Mouse (Mus musculus) T-helper 2 cell (primary cell): Measurements from ENCODE around the gene Ggta1.

ENCODE experiments used
- in situ Hi-C: fragments of 300-600 bp; cut with MboI, MseI; formaldehyde crosslinking; loops from one replicate; pipeline ENCODE4 v1.15.1; 2025; ENCODE audit warnings: high pct_unique_total_duplicates

The Ggta1 gene

GRCm38 (mm10) chr2:35407878-35408277 lies 55.2 kb downstream of the Ggta1 start:
- in situ Hi-C loops = no loop called here

- in situ Hi-C loops = no loop called here
Measured at GRCm38 (mm10) chr2:35407266-35407665, 55.8 kb downstream of the Ggta1 start.

DNA sequence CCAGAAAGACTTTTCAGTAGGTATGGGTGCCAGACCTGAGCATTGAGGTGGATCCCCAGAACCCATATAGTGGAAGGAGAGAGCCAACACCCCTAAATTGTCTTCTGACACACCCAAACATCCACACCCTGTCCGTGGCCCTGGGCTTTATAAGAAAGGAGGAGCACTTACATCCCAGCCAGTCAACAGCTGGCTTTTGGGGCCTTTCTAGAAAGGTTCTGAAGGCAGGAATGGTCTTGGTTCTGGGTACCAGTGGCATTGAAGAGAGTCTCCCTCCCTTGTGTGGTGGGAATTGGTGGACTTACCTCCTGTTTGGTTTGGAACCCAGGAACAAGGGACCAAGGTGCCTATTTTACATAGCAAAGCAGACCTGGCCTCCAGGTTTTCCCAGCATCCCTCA lies 56.4 kb downstream of the Ggta1 start:
- in situ Hi-C loops = no loop called here

GRCm38 (mm10) chr2:35402391-35402790 lies 60.6 kb downstream of the Ggta1 start:
- in situ Hi-C loops = no loop called here

- in situ Hi-C loops = no loop called here
Measured at GRCm38 (mm10) chr2:35400739-35401138, 62.3 kb downstream of the Ggta1 start.

DNA sequence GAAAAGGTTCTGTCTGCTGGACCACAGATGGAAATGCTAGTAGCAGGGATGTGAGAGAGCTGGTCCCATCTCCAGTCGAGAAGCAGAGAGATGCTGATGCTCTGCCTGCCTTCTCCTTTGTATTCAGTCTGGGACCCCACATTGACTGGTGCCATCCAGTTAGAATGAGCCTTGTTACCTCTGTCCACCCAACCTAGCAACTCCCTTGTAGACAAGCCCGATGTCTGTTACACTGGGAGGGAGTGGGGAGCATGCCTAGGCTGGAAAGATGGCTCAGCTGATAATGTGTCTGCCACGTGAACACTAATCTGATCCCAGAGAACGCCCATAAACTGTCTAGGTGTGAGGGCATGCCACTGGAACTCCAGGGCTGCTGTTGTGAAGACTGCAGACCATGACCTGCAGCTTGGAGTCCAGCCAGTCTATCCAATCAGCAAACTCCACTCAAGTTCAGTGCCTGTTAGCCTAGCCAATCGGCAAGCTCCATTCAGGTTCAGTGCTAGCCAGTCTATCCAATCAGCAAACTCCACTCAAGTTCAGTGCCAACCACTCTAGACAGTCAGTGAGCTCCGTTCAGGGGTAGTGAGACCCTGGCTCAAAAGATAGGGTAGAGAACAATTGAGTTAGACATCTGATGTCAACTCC lies 64.7 kb downstream of the Ggta1 start:
- in situ Hi-C loops = no loop called here

DNA sequence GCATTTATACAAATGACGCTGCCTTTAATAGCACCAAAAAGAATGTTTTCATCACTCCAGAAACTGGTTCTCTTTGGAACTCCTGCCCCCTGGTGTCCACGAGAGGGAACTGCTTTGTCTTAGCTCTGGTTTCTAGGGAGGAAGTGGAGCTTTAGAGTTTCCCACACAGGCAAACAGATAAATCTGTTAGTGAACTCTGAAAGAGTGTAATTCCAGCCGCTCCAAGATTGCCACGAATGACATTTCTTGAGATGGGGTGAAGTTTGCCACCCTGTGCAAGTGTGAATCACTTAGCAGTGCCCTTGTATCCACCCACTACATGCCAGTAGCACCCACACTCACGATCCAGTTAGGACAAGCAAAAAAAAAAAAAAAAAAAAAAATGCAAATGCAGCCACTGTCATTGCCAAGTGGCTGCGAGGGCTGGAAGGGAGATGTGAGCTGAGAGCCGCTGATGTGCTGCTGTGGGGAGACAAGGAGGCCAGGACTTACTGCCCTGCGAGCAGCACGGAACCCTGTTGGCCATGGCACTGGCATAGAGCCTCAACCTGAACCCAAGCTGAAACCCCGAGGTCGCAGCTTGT lies 65.3 kb downstream of the Ggta1 start:
- in situ Hi-C loops = no loop called here

GRCm38 (mm10) chr2:35397096-35397495 lies 65.9 kb downstream of the Ggta1 start, which contains the start of gene 4930402F06Rik:
Gene 4930402F06Rik, minus strand, starts transcription at chr2:35397175.
- in situ Hi-C loops = no loop called here

DNA sequence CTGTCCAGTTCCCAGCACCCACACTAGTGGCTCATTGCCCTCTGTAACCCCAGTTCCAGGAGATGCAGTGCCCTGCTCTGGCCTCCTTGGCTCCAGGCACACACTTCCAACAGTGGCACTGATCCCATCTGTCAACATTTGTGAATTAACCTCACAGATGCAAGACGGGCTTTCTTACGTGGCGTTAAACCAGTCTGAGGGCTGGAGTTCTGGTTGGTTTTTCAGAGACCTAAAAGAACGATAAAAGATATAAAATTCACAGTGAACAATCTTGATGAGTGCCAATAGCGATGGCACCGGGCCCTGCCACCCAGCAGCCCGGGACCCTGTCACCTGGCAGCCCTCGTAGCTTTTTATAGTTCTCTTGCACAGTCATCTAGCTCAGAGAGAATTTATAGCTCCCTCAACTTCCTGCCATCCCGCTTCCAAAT lies 77.6 kb downstream of the Ggta1 start:
- in situ Hi-C loops = no loop called here

DNA sequence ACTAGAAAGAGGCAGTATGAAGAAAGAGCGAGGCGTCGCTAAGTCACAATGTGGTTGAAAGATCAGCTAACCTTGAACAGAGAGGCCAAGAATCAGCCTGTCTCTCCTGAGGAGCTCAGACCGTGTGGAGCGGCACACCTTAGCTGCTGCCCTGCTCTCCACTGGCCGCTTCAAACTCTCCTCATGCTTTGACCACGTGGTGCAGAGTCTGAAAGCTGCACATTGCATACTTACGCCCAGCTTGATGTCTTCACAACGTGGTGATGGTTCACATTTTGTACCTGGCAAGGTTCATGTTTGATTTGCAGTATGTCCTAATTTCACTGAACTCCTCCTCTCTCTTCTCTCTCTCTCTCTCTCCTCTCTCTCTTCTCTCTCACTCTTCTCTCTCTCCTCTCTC lies 83.7 kb downstream of the Ggta1 start:
- in situ Hi-C loops = no loop called here

- in situ Hi-C loops = no loop called here
Measured at GRCm38 (mm10) chr2:35377600-35377999, 85.4 kb downstream of the Ggta1 start.

DNA sequence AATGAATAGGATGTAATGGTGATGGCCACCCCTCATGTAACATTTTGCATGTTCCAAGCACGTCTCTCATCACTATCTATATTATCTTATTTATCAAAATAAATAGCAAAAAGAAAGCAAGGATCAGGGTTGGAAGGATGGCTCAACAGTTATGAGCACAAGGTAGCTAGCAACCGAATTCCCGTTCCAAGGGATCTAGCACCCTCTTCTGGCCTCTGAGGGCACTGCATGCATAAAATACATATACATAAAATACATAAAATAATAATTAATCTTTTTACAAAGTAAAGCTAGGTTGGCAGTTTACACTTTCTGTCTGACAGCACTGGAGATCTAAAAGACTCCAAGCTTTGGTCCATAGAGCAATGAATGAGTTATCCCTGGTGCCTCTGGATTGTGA lies 90.0 kb downstream of the Ggta1 start:
- in situ Hi-C loops = loop anchor here (5.0 kb wide), 1 partner anchor 81 kb away; no protein-coding TSS in a partner anchor

GRCm38 (mm10) chr2:35370686-35371085 lies 92.3 kb downstream of the Ggta1 start:
- in situ Hi-C loops = loop anchor here (5.0 kb wide), 1 partner anchor 78 kb away; no protein-coding TSS in a partner anchor

DNA sequence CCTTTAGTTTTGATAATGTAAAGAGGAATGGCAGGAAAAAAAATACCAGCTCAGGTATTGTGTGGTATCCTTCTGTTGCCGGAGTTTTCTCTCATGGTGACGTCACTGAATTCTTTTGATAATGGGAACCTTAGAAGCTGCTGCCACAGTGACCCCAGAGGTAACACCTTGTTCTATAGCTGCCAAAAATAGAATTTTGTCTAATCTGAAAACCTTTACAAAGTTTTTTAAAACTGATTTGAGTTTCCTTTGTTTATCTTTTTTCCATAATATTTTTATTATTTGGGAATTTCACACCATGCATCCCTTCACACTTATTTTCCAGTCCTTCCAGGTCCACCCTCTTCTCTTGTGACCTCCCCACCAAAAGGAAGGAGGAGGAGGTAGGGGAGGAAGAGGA lies 95.4 kb downstream of the Ggta1 start, which contains the start of gene 4930568D16Rik:
4930568D16Rik (minus strand) TSS at position 101 of the 400 bp plus-strand sequence.
- in situ Hi-C loops = no loop called here
